Mouse (Mus musculus) G1E (cell line): ENCODE data around the gene Lamc1. TPM values are rescaled to one million over a fixed set of nuclear protein-coding genes. Genes with fewer than 3 reads are reported as not detected.

Experiments used
- ATAC-seq: 2 replicates; pipeline ENCODE4 v1.8.0; 2016; ENCODE audit warnings: mild to moderate bottlenecking; ENCODE audit not compliant: insufficient number of reproducible peaks, poor library complexity, low FRiP score, severe bottlenecking; ENCODE audit errors: extremely low read depth
- DNase-seq: peaks from one replicate; pipeline ENCODE4 v3.0.0; 2012; ENCODE audit warnings: low spot score
- H3K27me3 ChIP-seq: 2 replicates; pipeline ENCODE4 v1.6.1; 2012; ENCODE audit warnings: mild to moderate bottlenecking, low read length, inconsistent platforms; ENCODE audit not compliant: insufficient read depth
- H3K36me3 ChIP-seq: replicated peaks from 2 replicates; pipeline ENCODE3; 2012; ENCODE audit warnings: mild to moderate bottlenecking, inconsistent platforms
- H3K4me1 ChIP-seq: 2 replicates; pipeline ENCODE4 v1.6.1; 2012; ENCODE audit warnings: low read depth, low read length, inconsistent platforms, mixed read lengths; ENCODE audit not compliant: insufficient read depth
- H3K4me3 ChIP-seq: 2 replicates; pipeline ENCODE4 v1.5.1; 2012; ENCODE audit warnings: low read depth, mild to moderate bottlenecking, inconsistent platforms, low read length, moderate library complexity, mixed read lengths
- H3K9me3 ChIP-seq: replicated peaks from 2 replicates; pipeline ENCODE4 v1.6.1; 2012; ENCODE audit warnings: inconsistent platforms
- CTCF ChIP-seq: IDR thresholded peaks from 2 replicates; pipeline ENCODE4 v1.5.1; 2012; ENCODE audit warnings: low read depth, low read length, inconsistent platforms, mixed read lengths
- GATA1 ChIP-seq: IDR thresholded peaks from 2 replicates; pipeline ENCODE4 v1.6.1; 2012; ENCODE audit warnings: borderline replicate concordance, low read length, inconsistent platforms, mixed read lengths
- GATA2 ChIP-seq: IDR thresholded peaks from 2 replicates; pipeline ENCODE4 v1.6.1; 2012; ENCODE audit warnings: low read depth, low read length, inconsistent platforms, borderline replicate concordance
- POLR2AphosphoS5 ChIP-seq: IDR thresholded peaks from 2 replicates; pipeline ENCODE4 v1.6.1; 2012; ENCODE audit warnings: low read depth, low read length, inconsistent platforms; ENCODE audit not compliant: insufficient replicate concordance
- TAL1 ChIP-seq: conservative IDR thresholded peaks from 2 replicates; pipeline ENCODE4 v1.6.1; 2012; ENCODE audit warnings: low read depth, low read length, inconsistent platforms, mixed read lengths
- polyA plus RNA-seq: library from polyadenylated mRNA; stranded (reverse); fragments of >175 nt; gene quantifications from 2 replicates; pipeline ENCODE4 v1.2.3, GENCODE M21; 2012
- total RNA-seq, 2 experiments: library from RNA; stranded (forward) in 1 of 2; stranded (reverse) in 1 of 2; fragments of 200-1000 nt in 1 of 2; fragments of >200 nt in 1 of 2; fragmentation: Nextera tagmentation in 1 of 2; gene quantifications; 2 replicates each; pipeline ENCODE4 v1.2.3; 2014 to 2017

The Lamc1 gene
- total and polyA plus RNA-seq, 3 experiments = 19.0 to 81.0 (median 26.1) TPM

DNA sequence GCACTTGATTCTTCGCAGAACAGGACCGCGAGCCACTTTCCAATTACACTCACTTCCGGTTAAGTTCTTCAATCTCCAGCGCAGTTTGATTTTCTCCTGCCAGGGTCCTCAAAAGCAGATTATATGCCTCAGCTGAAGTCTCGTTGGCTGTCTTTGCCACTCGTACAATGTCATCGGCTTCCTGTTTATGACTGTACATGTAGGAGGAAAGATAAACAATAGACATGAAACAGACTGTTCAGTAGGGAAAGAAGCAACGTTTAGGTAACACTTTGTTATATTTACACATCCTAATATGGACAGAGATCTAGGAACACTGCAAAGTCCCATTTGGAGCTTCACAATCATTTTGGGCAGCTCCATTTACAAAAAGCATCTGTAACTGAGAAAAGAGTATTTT is 100.9 kb downstream of the Lamc1 start:
- ATAC-seq (no peak), DNase-seq (no peak)
- Histone ChIP-seq H3K4me1 (0 out of 2 replicates have a peak, but pooled peaks cover under 1% of the 10 kb centered on the region), H3K36me3 (peaks cover 90% of the 10 kb centered on the region), H3K4me3 (no peak overlapping the region), H3K9me3 (no peaks in the 10 kb centered on the region), H3K27me3 (no peaks in the 10 kb centered on the region)
- TF ChIP-seq GATA1 (no peak), POLR2AphosphoS5 (no peak)

DNA sequence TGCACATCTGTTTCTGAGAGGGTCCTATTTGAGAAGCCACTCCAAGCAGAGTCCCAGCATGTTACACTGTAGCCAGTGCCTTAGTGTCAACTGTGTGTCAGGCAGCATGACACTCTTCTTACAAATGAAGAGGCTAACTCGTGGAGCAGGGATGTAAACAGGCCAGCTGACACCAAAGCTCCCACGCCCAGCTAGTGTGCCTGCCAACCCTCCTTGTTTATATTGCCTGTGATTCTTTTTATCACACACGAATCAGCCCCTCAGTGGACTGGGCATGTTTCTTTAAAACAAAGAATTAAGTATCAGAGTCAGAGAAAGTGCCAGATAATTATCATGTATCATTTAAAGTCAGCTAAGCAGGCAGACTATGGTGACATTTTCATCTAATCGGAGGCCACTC is 104.7 kb downstream of the Lamc1 start:
- H3K4me3 ChIP-seq = no peak overlapping the region
- H3K36me3 ChIP-seq = peaks cover 94% of the 10 kb centered on the region
- no peaks in the 10 kb centered on the region for H3K27me3 ChIP-seq
- ATAC-seq = no peak
- no peak for TF ChIP-seq GATA1
- TF ChIP-seq GATA2 = no peak
- no peak for TF ChIP-seq POLR2AphosphoS5
- no peak for TF ChIP-seq TAL1
- no peak for TF ChIP-seq CTCF
- no peak for DNase-seq
- H3K4me1 ChIP-seq = no peaks in the 10 kb centered on the region
- no peaks in the 10 kb centered on the region for H3K9me3 ChIP-seq

DNA sequence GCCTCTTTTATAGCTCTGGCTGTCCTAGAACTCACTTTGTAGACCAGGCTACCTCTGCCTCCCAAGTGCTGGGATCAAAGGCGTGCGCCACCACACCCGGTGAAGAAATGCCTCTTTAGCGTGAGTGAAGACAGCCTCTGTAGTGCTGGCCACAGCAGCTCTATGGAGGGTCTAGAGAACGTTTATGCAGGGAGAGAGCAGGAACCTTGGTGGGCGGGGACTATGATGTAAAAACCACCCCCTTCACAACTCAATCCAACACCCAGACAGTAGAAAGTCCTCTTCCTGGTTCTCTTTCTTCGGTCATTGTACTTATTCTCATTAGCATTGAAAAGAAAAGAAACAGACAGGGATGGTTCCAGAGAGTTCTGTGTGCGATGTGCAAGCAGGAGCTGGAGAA is 105.5 kb downstream of the Lamc1 start:
- TF ChIP-seq GATA1 = no peak
- no peak for TF ChIP-seq GATA2
- TF ChIP-seq POLR2AphosphoS5 = no peak
- TF ChIP-seq TAL1 = no peak
- no peak for TF ChIP-seq CTCF
- H3K4me1 ChIP-seq = no peaks in the 10 kb centered on the region
- no peaks in the 10 kb centered on the region for H3K9me3 ChIP-seq
- H3K36me3 ChIP-seq = peaks cover 96% of the 10 kb centered on the region
- no peaks in the 10 kb centered on the region for H3K27me3 ChIP-seq
- ATAC-seq (no peak), DNase-seq (no peak)
- no peak overlapping the region for H3K4me3 ChIP-seq

DNA sequence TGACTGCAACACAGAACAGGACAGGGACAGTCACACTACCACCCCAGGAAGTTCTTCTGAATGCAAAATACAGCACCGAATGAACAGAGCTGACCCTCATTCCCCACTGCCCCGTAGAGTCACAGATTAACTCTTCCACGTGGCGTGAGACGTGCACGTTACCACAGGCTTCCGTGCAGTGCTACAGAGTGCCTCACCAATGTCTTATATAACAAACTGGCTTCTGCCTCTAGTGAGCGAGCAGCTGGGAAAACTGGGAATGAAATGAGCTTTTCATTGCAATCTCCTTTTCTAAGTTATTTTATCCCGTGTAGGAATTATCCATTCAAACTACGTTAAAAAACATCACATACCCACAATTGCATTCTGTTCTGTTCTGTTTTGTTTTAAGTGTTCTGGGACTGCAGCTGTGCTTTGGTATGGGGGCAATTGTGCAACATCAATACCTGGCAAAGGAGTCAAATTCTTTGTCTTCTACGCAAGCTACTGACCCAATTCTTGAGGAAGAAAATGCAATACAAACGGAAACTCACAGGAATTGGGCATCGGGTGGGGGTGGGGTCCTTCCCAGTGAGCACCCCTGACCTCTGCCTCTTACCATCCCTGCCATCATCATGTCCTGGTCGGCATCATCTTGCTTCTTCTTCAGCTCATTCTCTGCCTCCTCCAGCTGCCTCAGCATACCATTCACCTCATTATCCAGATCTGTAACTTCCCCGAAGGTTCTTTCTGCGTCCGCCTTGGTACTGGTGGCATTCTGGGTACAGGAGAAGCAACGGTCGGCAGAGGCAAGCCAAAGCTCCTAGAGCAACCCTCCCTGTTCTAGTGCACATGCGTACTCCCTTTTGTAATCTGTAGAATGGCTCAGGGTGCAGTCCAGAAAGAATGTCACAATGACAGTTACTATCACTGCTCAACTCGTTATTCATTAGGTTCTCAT is 106.5 kb downstream of the Lamc1 start:
- Histone ChIP-seq H3K9me3 (no peaks in the 10 kb centered on the region), H3K36me3 (peaks cover 96% of the 10 kb centered on the region), H3K4me1 (no peaks in the 10 kb centered on the region), H3K4me3 (no peak overlapping the region), H3K27me3 (no peaks in the 10 kb centered on the region)
- DNase-seq (no peak), ATAC-seq (no peak)
- no peak for TF ChIP-seq GATA1
- no peak for TF ChIP-seq CTCF
- no peak for TF ChIP-seq POLR2AphosphoS5
- no peak for TF ChIP-seq TAL1
- no peak for TF ChIP-seq GATA2

DNA sequence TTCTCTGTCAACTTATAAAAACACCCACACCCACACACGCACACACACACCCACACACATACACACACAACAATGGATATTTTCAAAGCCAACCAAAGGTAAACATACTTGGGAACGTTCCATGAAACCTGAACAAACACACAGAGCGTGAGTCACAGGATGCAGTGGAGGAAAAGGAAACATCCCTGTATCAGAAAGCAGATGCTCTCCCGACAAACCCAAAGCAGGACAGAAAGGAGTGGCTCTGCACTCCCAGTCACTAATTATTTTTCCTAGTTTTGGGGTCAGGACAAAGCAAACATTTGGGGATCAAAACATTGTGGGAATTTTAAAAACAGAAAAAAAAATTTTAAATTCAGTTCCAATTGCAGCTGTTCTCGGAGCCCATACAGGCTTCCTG is 108.3 kb downstream of the Lamc1 start:
- Histone ChIP-seq H3K27me3 (no peaks in the 10 kb centered on the region), H3K9me3 (no peaks in the 10 kb centered on the region), H3K36me3 (peaks cover 97% of the 10 kb centered on the region), H3K4me3 (no peak overlapping the region), H3K4me1 (no peaks in the 10 kb centered on the region)
- TF ChIP-seq GATA2 (no peak), TAL1 (no peak), POLR2AphosphoS5 (no peak), GATA1 (no peak), CTCF (no peak)
- no peak for DNase-seq
- ATAC-seq = no peak

DNA sequence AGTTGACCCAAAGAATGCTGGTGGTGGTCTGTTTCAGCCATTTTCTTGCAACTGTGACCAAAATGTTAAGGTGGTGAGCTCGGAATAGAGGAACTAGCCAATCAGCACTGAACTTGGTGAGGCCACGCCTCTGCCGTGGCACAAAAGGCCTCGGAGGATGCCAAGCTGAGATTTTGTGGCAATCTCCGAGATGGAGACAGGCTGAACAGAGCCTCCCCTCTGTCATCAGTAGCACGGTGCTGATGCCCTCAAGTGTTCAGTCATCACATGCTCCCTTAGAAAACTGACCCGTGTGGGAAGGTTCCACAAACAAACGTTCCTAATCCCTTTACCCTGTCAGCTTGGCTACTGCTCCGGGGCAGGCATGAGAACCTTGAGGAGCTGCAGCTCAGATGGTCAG is 113.2 kb downstream of the Lamc1 start:
- Histone ChIP-seq H3K4me1 (peaks cover 2% of the 10 kb centered on the region; the same call in 1 of the 2 replicates), H3K36me3 (peaks cover 65% of the 10 kb centered on the region), H3K27me3 (peaks cover 2% of the 10 kb centered on the region; the same call in 1 of the 2 replicates), H3K4me3 (no peak overlapping the region), H3K9me3 (no peaks in the 10 kb centered on the region)
- DNase-seq (no peak), ATAC-seq (no peak)
- TF ChIP-seq GATA1 (no peak), TAL1 (no peak), POLR2AphosphoS5 (no peak), CTCF (no peak), GATA2 (no peak)
